Mouse (Mus musculus): Measurements from ENCODE around the gene Hpse.

DNA sequence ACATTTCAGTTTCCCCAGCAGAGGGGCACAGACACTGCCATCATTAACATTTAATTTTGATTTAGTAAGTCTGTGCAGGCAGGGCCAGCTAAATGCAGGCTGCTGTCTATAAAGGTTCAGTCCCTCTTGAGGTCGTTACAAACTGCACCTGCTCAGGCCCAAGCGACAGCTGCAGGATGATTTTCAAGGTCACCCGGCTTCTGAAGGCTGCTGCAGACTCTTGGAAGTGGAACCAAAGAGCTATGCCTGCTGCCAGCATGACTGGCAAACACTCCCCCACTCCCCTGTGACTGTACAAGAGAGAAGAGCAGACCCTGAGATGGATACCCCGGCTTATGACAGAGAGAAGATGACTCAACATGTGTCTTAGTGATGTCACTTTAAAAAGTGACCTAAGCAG, 32.1 kb upstream of the Hpse start:
- TF ChIP-seq POLR2A (IDR thresholded peaks at IDR 0.05; ENCODE audit: control insufficient read depth, extremely low read depth, insufficient read depth, low read length, poor library complexity) (no peak), CTCF (IDR thresholded peaks at IDR 0.05; ENCODE audit: borderline replicate concordance, control insufficient read depth, extremely low read depth, insufficient read depth, low read length, poor library complexity) (no peak)
